Mouse (Mus musculus) lung, embryonic 16.5 days (tissue): Measurements from ENCODE around the gene Crygd. TPM values are rescaled to one million over a fixed set of nuclear protein-coding genes. Genes with fewer than 3 reads are reported as not detected.

Experiments used
- ATAC-seq: fragments of 200-750 bp; cut with Nextera tagmentation; 2 replicates; pipeline ENCODE4 v1.8.0; 2017; ENCODE audit warnings: low read depth, mild to moderate bottlenecking, moderate library complexity
- H3K27ac ChIP-seq: fragments of 300-500 bp; sonication (generic); 2 replicates; pipeline ENCODE4 v1.5.1; 2014; ENCODE audit warnings: mild to moderate bottlenecking, control low read depth, low read length
- H3K27me3 ChIP-seq: fragments of 300-500 bp; sonication (generic); 2 replicates; pipeline ENCODE4 v1.6.1; 2014; ENCODE audit warnings: low read depth, low read length, mixed read lengths; ENCODE audit not compliant: control insufficient read depth, insufficient read depth
- H3K36me3 ChIP-seq: fragments of 300-500 bp; sonication (generic); 2 replicates; pipeline ENCODE4 v1.6.1; 2014; ENCODE audit warnings: low read length; ENCODE audit not compliant: control insufficient read depth, insufficient read depth
- H3K4me1 ChIP-seq: fragments of 300-500 bp; sonication (generic); replicated peaks from 2 replicates; pipeline ENCODE4 v1.6.1; 2014; ENCODE audit warnings: low read length, mixed read lengths; ENCODE audit not compliant: control insufficient read depth, insufficient read depth
- H3K4me2 ChIP-seq: fragments of 300-500 bp; sonication (generic); 2 replicates; pipeline ENCODE4 v1.6.1; 2014; ENCODE audit warnings: low read depth, low read length, control low read depth
- H3K4me3 ChIP-seq: fragments of 300-500 bp; sonication (generic); 2 replicates; pipeline ENCODE4 v1.5.1; 2014; ENCODE audit warnings: mild to moderate bottlenecking, low read length, control low read depth
- H3K9ac ChIP-seq: fragments of 300-500 bp; sonication (generic); 2 replicates; pipeline ENCODE4 v1.6.1; 2014; ENCODE audit warnings: low read length, control low read depth
- H3K9me3 ChIP-seq: fragments of 300-500 bp; sonication (generic); 2 replicates; pipeline ENCODE4 v1.6.1; 2016; ENCODE audit warnings: low read length; ENCODE audit not compliant: control insufficient read depth
- WGBS: fragments of 180-500 bp; shearing (Covaris S2); extraction: QIAGEN DNeasy Blood & Tissue Kit; methylation state at CpG from one replicate; pipeline ENCODE4 v1.1.7; 2014; 5-methylcytosine and 5-hydroxymethylcytosine counted together
- polyA plus RNA-seq: library from polyadenylated mRNA; unstranded; fragments of >200 nt; fragmentation: Nextera tagmentation; extraction: Ambion mirVana; gene quantifications from 2 replicates; pipeline ENCODE4 v1.2.1, GENCODE M21; 2015

Gene Crygd
- polyA plus RNA-seq, 1 experiment from 2014 or later: not detected

DNA sequence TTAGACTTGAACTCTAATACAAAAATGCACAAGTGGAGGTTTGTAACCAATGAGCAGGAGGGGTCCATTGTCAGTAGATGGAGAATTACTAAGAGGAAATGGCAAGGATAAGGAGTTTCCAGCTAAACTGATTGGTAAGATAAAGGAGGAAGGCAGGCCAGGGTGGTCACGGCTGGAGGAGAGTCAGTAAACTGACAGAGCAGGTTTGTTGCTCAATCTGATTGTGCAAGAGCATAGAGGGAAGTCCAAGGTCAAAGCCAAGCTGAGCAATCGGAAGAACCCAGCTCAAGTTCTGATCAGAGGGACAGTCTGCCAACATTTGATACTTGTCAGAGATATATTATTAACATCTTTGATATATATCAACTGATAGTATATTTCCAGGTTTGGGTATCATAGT is 27.1 kb upstream of the Crygd start:
- H3K4me3 ChIP-seq: no peak overlapping the region
- no peak overlapping the region for H3K27ac ChIP-seq
- H3K27me3 ChIP-seq: no peaks in the 10 kb centered on the region
- 24% methylated on average over 2 of the region's 2 CpGs for WGBS
- no peaks in the 10 kb centered on the region for H3K36me3 ChIP-seq
- H3K9ac ChIP-seq: no peak overlapping the region
- H3K9me3 ChIP-seq: no peaks in the 10 kb centered on the region
- no peak overlapping the region for H3K4me2 ChIP-seq
- ATAC-seq: no peak
- no peaks in the 10 kb centered on the region for H3K4me1 ChIP-seq

DNA sequence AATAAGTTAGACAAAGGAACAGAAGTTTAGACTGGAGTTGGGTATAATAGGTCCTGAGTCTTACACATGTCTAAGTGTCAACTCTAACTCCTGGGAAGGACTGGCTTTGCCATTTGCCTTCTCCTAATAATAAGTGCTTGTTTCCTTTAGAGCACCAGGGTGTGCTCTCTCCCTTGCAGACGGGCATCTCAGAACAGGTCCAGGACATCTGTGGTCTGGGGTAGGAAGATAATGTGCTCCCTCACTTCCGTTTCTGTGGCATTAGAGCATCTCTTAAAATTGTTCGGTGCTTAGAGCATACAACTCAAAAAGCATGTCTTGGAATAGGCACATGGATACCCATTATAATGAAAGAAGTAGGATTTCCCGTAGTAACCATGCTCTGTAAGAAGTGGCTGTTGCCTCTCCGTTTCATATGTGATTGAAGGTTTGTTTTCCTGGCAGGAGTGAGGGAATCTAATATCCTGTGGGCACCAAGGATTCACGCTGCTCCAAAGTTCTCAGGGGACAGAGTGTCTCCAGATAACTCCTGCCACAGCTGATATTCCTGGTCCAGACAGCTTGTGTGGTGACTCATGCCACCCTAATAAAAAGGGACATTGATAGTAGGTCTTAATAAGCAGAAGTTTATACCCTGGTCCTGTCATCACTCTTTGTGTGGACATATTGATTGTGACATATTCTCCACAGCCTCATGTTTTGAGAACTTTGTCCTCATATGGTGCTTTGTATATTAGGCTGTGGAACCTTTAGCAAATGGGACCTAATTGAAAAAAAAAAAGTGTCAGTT is 25.5 kb upstream of the Crygd start:
- Histone ChIP-seq H3K4me3 (no peak overlapping the region), H3K27ac (no peak overlapping the region), H3K9ac (no peak overlapping the region), H3K9me3 (no peaks in the 10 kb centered on the region), H3K27me3 (no peaks in the 10 kb centered on the region), H3K4me2 (no peak overlapping the region), H3K36me3 (no peaks in the 10 kb centered on the region), H3K4me1 (no peaks in the 10 kb centered on the region)
- 66% methylated on average over 6 of the region's 6 CpGs for WGBS
- ATAC-seq: no peak

DNA sequence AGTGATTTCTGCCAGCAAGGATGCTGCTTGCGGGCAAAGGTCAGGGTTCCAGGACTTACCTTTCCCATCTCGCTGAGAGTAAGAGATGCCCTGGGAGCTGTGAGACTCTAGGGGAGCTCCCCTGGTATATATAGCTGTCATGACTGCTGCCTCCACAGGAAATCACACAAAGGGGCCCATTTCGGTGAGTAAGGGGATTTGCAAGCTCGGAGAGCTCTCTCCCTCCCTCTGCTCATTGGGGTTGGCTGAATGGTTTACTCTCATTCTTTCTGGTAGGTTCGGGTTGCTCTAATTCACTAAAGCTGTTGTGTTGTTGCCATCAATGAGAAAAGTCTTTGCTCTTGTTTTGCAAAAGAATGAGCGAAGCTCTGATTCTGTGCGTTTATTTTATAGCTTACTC is 18.9 kb upstream of the Crygd start, which contains the start of gene Crygb:
Gene Crygb (minus strand): TSS at position 101 of the 400 bp plus-strand sequence.
- H3K36me3 ChIP-seq: no peaks in the 10 kb centered on the region
- no peak within 1 kb of the TSS for H3K4me3 ChIP-seq
- H3K4me2 ChIP-seq: no peak within 1 kb of the TSS
- H3K9ac ChIP-seq: no peak within 1 kb of the TSS
- WGBS: 31% methylated on average over 7 of the region's 7 CpGs
- H3K27ac ChIP-seq: no peak within 1 kb of the TSS
- 0 out of 2 replicates have a peak, but pooled peaks cover 2% of the 10 kb centered on the region for H3K9me3 ChIP-seq
- H3K27me3 ChIP-seq: no peaks in the 10 kb centered on the region
- no peak for ATAC-seq
- H3K4me1 ChIP-seq: no peaks in the 10 kb centered on the region

DNA sequence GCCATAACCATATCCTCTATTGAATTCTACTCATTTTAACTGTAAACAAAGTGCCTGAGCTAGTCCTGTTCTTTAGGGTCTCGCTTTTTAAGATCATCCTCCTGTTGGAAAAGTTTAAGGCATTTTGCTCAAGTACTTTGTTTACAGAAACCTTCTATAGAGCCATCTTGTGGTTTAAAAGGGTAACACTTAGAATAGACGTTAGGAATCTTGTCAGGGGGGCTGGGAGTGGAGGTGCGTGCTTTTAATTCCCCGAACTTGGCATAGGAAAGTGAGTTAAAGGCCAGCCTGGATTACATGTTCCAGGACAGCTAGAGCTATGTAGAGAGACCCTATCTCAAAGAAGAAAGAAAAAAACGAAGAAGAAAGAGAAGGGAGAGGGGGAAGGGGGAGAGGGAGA is 12.4 kb upstream of the Crygd start:
- WGBS: 16% methylated on average over 5 of the region's 5 CpGs
- Histone ChIP-seq H3K9ac (no peak overlapping the region), H3K27ac (no peak overlapping the region), H3K36me3 (no peaks in the 10 kb centered on the region), H3K4me2 (no peak overlapping the region), H3K4me3 (no peak overlapping the region), H3K9me3 (0 out of 2 replicates have a peak, but pooled peaks cover 2% of the 10 kb centered on the region), H3K4me1 (no peaks in the 10 kb centered on the region), H3K27me3 (no peaks in the 10 kb centered on the region)
- ATAC-seq: no peak

DNA sequence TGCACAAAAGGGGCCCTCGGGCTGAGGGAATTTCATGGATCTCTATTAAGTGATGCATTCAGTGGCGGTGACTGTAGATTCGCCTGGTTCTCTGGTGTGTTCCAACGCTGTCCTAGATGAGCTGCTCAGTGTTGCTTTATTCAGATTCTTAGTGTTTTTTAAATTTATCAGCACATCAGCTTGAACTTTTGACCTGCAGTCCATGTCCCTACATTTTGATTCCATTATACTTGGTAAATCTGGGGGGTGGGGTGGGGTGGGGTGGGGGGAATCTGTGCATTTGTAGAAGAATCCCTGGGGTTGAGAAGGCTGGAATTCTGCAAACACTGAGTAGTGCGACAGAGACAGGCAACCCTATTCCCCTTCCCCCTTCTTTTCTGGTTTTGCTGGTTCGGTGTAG is 10.3 kb upstream of the Crygd start, which contains the start of gene Crygc:
Gene Crygc (minus strand): TSS at position 101 of the 400 bp plus-strand sequence.
- no peak within 1 kb of the TSS for H3K4me2 ChIP-seq
- WGBS: 53% methylated on average over 6 of the region's 6 CpGs
- H3K4me3 ChIP-seq: no peak within 1 kb of the TSS

DNA sequence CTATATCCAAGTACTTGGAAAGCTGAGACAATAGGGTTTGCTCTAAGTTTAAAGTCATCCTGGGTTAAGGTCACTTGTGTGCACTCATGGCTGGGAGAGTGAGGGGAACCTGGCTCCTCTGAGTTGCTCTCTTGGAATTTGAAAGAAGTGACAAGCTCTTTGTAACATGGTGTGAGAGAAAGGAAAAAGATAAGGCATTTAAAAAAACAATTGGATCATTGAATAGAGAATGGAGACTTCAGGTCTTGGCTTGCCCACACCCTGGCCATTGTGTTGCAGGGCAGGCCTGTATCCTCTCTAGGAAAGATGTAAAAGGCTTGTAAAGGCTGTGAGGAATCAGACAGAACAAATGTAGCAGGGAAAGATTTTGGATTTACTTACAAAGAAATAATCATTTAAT is 4.6 kb upstream of the Crygd start:
- no peaks in the 10 kb centered on the region for H3K36me3 ChIP-seq
- ATAC-seq: no peak
- no peak overlapping the region for H3K4me2 ChIP-seq
- no peaks in the 10 kb centered on the region for H3K4me1 ChIP-seq
- H3K4me3 ChIP-seq: no peak overlapping the region
- no peaks in the 10 kb centered on the region for H3K27me3 ChIP-seq
- H3K9ac ChIP-seq: no peak overlapping the region
- H3K27ac ChIP-seq: no peak overlapping the region
- no peaks in the 10 kb centered on the region for H3K9me3 ChIP-seq

More for the DNA sequence above, 10.3 kb upstream of the Crygd start, which contains the start of gene Crygc:
- no peak within 1 kb of the TSS for H3K27ac ChIP-seq
- 0 out of 2 replicates have a peak, but pooled peaks cover under 1% of the 10 kb centered on the region for H3K9me3 ChIP-seq
- no peak for ATAC-seq
- no peaks in the 10 kb centered on the region for H3K4me1 ChIP-seq
- H3K9ac ChIP-seq: no peak within 1 kb of the TSS
- no peaks in the 10 kb centered on the region for H3K27me3 ChIP-seq
- H3K36me3 ChIP-seq: no peaks in the 10 kb centered on the region

DNA sequence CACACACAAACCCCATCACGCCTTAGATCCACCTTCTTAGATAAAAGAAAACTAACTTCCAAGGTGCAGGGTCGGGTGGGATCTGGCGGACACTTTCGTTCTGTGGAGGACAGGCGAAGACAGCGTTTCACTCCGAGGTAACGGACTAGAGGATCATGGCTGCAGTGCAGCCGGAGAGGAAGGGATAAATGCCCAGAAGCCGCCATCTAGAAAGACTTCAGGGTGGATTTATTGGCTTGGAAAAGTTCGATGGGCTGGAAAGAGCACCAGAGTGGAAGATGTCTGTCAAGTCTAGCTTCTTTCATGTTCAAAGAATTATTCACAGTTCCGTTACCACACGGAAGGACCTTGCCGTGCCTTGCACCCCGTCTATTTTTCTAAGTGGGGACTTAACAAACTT is 949 bp upstream of the Crygd start:
- no peak overlapping the region for H3K9ac ChIP-seq
- H3K27ac ChIP-seq: no peak overlapping the region
- no peak overlapping the region for H3K4me2 ChIP-seq
- H3K4me3 ChIP-seq: no peak overlapping the region
- no peaks in the 10 kb centered on the region for H3K9me3 ChIP-seq
- WGBS: 77% methylated on average over 15 of the region's 15 CpGs
- H3K4me1 ChIP-seq: no peaks in the 10 kb centered on the region
- H3K27me3 ChIP-seq: no peaks in the 10 kb centered on the region
- no peak for ATAC-seq
- no peaks in the 10 kb centered on the region for H3K36me3 ChIP-seq

DNA sequence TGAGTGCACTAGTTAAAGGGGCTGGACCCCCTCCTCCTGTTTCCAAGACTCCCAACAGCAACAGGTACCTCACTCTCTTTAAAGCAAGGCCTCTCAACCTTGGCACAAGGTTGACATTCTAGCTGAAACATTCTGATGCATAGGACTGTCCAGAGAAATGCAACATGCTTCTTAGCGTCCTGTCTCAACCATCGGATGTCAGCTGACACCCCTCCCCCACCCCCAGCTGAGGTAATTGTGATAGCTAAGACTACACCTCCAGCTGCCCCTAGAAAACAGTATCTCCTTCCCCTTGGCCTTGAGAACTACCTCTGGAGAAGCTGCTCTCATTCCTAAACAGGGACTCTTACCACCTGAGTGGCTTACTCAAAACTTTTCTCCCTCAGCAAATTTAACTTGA is 11.1 kb downstream of the Crygd start:
- H3K9ac ChIP-seq: no peak overlapping the region
- H3K27ac ChIP-seq: no peak overlapping the region
- H3K4me1 ChIP-seq: no peaks in the 10 kb centered on the region
- H3K4me2 ChIP-seq: no peak overlapping the region
- no peak for ATAC-seq
- no peaks in the 10 kb centered on the region for H3K27me3 ChIP-seq
- no peaks in the 10 kb centered on the region for H3K36me3 ChIP-seq
- H3K9me3 ChIP-seq: no peaks in the 10 kb centered on the region
- H3K4me3 ChIP-seq: no peak overlapping the region
- 35% methylated on average over 2 of the region's 2 CpGs for WGBS

DNA sequence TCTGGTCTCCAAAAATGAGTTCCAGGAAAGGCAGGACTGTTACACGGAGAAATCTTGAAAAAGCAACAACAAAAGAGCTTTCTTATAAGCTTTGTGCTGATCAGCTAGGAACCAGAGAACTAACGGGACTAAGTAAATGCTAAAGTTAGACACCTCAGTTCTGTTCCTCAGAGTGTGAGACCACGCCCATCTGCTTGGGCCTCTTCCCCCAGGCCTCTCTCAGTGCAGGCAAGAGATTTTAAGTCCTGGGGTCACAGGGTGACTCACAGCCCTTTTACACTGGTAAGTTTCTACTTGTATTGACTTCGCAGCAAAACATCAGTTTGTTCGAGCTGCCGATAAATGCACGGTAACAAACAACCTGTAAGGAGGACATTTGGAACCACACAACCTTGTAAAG is 11.6 kb downstream of the Crygd start:
- 64% methylated on average over 7 of the region's 7 CpGs for WGBS
- no peak overlapping the region for H3K4me3 ChIP-seq

More for the DNA sequence above, 11.6 kb downstream of the Crygd start:
- H3K27me3 ChIP-seq: no peaks in the 10 kb centered on the region
- no peak overlapping the region for H3K9ac ChIP-seq
- no peaks in the 10 kb centered on the region for H3K36me3 ChIP-seq
- no peak for ATAC-seq
- H3K4me1 ChIP-seq: no peaks in the 10 kb centered on the region
- H3K4me2 ChIP-seq: no peak overlapping the region
- no peaks in the 10 kb centered on the region for H3K9me3 ChIP-seq
- H3K27ac ChIP-seq: no peak overlapping the region
